Mouse (Mus musculus) spleen, postnatal 10 days (tissue): ENCODE data around the gene Acsl5.

Experiments used
- DNase-seq, 2 experiments: peaks; one replicate each; pipeline ENCODE4 v3.0.0; 2021 to 2022; ENCODE audit warnings: low spot score in 2 of 2

The Acsl5 gene

GRCm38 (mm10) chr19:55239766-55240426, 11.8 kb upstream of the Acsl5 start:
- DNase-seq: no peak

GRCm38 (mm10) chr19:55241186-55241645, 10.5 kb upstream of the Acsl5 start, which contains the start of gene Gucy2g:
Gucy2g (minus strand) TSS chr19:55241236.
- no peak for DNase-seq

GRCm38 (mm10) chr19:55244791-55245231, 6.9 kb upstream of the Acsl5 start:
- DNase-seq: peak in 1 of 2 experiments; percentile 32

GRCm38 (mm10) chr19:55247563-55247962, 4.2 kb upstream of the Acsl5 start:
- no peak for DNase-seq

GRCm38 (mm10) chr19:55247991-55248520, 3.7 kb upstream of the Acsl5 start:
- DNase-seq: no peak

GRCm38 (mm10) chr19:55250451-55250850, 1.3 kb upstream of the Acsl5 start:
- DNase-seq: no peak

- peak; percentile 38 to 72 for DNase-seq
These were observed 1.5 kb downstream of the Acsl5 start for GRCm38 (mm10) chr19:55253239-55253569.

GRCm38 (mm10) chr19:55253570-55254441, 2.1 kb downstream of the Acsl5 start:
- DNase-seq: peak; percentile 65 to 66

GRCm38 (mm10) chr19:55254513-55255016, 2.8 kb downstream of the Acsl5 start:
- DNase-seq: peak in 1 of 2 experiments; percentile 69

- no peak for DNase-seq
These were observed 4.4 kb downstream of the Acsl5 start for GRCm38 (mm10) chr19:55256156-55256555.

GRCm38 (mm10) chr19:55257656-55258375, 6.1 kb downstream of the Acsl5 start:
- DNase-seq: no peak

GRCm38 (mm10) chr19:55258514-55258913, 6.8 kb downstream of the Acsl5 start:
- DNase-seq: no peak

GRCm38 (mm10) chr19:55260389-55261184, 8.8 kb downstream of the Acsl5 start:
- DNase-seq: no peak

GRCm38 (mm10) chr19:55265269-55265668, 13.5 kb downstream of the Acsl5 start:
- DNase-seq: no peak

GRCm38 (mm10) chr19:55266786-55267185, 15.0 kb downstream of the Acsl5 start:
- no peak for DNase-seq

GRCm38 (mm10) chr19:55268150-55268549, 16.4 kb downstream of the Acsl5 start:
- no peak for DNase-seq

GRCm38 (mm10) chr19:55269051-55269450, 17.3 kb downstream of the Acsl5 start:
- DNase-seq: no peak

GRCm38 (mm10) chr19:55271448-55271847, 19.7 kb downstream of the Acsl5 start:
- no peak for DNase-seq

- no peak for DNase-seq
These were observed 21.6 kb downstream of the Acsl5 start for GRCm38 (mm10) chr19:55273340-55273739.

GRCm38 (mm10) chr19:55276100-55276499, 24.4 kb downstream of the Acsl5 start:
- DNase-seq: no peak

- DNase-seq: no peak
These were observed 25.0 kb downstream of the Acsl5 start for GRCm38 (mm10) chr19:55276770-55277169.
